Mouse (Mus musculus): Measurements from ENCODE around the gene Cds1.

DNA sequence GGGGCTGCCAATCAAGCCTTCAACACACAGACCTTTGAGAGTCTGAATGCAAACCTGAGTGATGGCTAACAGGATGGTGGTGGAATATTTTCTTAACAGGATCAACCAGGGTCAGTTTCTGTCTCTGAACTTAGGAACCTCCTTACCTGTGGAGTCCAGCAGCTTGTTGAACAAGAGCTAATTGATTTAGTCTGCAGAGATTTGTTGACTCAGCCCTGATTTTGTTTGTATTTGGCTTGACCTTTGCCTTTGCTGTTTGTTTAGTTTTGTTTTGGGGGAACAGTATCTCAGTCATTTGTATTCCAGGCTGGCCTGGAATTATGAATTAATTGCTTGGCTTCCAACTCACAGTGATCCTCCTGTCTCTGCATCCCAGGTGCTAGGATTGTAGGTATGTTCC lies 7.3 kb upstream of the Cds1 start:
- TF ChIP-seq POLR2A (IDR thresholded peaks at IDR 0.05; ENCODE audit: borderline replicate concordance, extremely low read depth, low read depth, low read length) (no peak), CTCF (IDR thresholded peaks at IDR 0.05; ENCODE audit: insufficient read depth, low read length) (no peak)
